In genomic region chr6:148152305-148152704, GRCm38 (mm10) we compare ENCODE assay signal across 6 mouse cellular contexts. TPM values are rescaled to one million over a fixed set of nuclear protein-coding genes. Genes with fewer than 3 reads are reported as not detected.
DNase-seq lines count a peak whose midpoint lies in the region; TF ChIP-seq lines count a peak whose summit lies in the region.
"Not testable (repeated sequence)": the region's sequence is repeated elsewhere in the genome, so short reads cannot be mapped to it uniquely, and the experiment has no call there.

No protein-coding gene starts in this region.

- not testable (repeated sequence) for TF ChIP-seq POLR2A in ES-Bruce4 (IDR thresholded peaks at IDR 0.05; ENCODE audit: insufficient read depth, low read length)

- not testable (repeated sequence) for H3K27me3 ChIP-seq in ES-Bruce4 (ENCODE audit: control insufficient read depth, insufficient read depth, low read length, poor library complexity, severe bottlenecking)

- DNase-seq in ES-CJ7 (ENCODE audit: low read depth, low spot score) (peak; percentile 79), R1 (ENCODE audit: low read depth, low spot score) (peak; percentile 60), WW6 (ENCODE audit: low read depth, low spot score) (peak; percentile 14), ZHBTc4 (ENCODE audit: low read depth, low spot score) (peak; percentile 41)
- DNase-seq in heart, adult 11 months, result peak; percentile 60

- H3K4me3 ChIP-seq in ES-Bruce4 (ENCODE audit: low read depth, low read length), result not testable (repeated sequence)

- H3K9ac ChIP-seq in ES-Bruce4 (ENCODE audit: low read depth, poor library complexity, severe bottlenecking), result not testable (repeated sequence)

- not testable (repeated sequence) for H3K9me3 ChIP-seq in ES-Bruce4 (replicated peaks; ENCODE audit: control insufficient read depth, insufficient read depth, low read length, poor library complexity, severe bottlenecking)

- not testable (repeated sequence) for H3K36me3 ChIP-seq in ES-Bruce4 (ENCODE audit: control insufficient read depth, insufficient read depth, low read length, poor library complexity, severe bottlenecking)

- not testable (repeated sequence) for H3K4me1 ChIP-seq in ES-Bruce4 (ENCODE audit: control insufficient read depth, insufficient read depth, low read length)

- peak; percentile 73 for TF ChIP-seq EP300 in ES-Bruce4 (IDR thresholded peaks at IDR 0.05; ENCODE audit: insufficient read depth, low read depth, low read length)

- H3K27ac ChIP-seq in ES-Bruce4 (ENCODE audit: insufficient read depth, low read length), result not testable (repeated sequence)

- TF ChIP-seq CTCF in ES-Bruce4 (IDR thresholded peaks at IDR 0.05; ENCODE audit: low read depth, low read length), result not testable (repeated sequence)

RNA-seq across cellular contexts. Expression of gene Ergic2, which starts 59.9 kb away (rescaled TPM):
- polyA plus RNA-seq in ES-Bruce4 (2011; ENCODE audit: insufficient read depth, insufficient read length, low read depth, missing spikeins), result 110 and 119 TPM in 2 replicates

Comparison
In these comparisons a context has a peak if more than half of its experiments do, and no peak if none do; other contexts are left out.
1. DNase-seq: peak in every context shown above with its lines; median percentile 79 in ES-CJ7; 60 in R1; 60 in heart, adult 11 months; 41 in ZHBTc4; 14 in WW6.